Mouse (Mus musculus): ENCODE measurements at regions not wholly inside any gene's neighbourhood (a gene's known extent, or its start where the extent isn't known, plus 50 kb on each side); places are given as distances from the start of the nearest gene placed in this dataset.

- H3K27ac ChIP-seq (replicated peaks; ENCODE audit: low read depth, low read length) = no peak overlapping the region
- no peaks in the 10 kb centered on the region for H3K4me1 ChIP-seq (ENCODE audit: control insufficient read depth, insufficient read depth, insufficient read length, low read length)
- H3K4me3 ChIP-seq (ENCODE audit: insufficient read depth, low read depth, low read length) = no peak overlapping the region
Measured at GRCm38 (mm10) chr7:71121453-71121852, 229.8 kb downstream of the Gm10295 start.

DNA sequence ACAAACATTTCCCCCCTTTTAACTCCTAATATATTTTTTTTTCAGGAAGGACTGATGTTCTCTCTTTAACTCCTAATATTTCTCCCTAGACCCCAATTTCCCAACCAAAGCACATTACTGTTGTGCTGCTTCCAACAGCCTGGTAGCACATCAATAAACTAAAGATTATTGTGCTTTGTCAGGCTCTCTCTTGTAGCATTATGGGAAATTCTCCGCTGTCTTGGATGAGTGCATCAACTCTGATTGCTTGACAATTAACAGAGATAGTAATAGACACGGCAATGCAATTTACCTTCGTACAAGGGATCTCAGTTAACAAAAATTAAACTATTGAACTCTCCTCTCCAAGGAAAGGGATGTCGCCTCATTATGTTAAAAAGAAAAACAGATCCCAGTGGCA, 230.3 kb downstream of the Gm10295 start:
- H3K4me1 ChIP-seq (ENCODE audit: control insufficient read depth, insufficient read depth, insufficient read length, low read length) = no peaks in the 10 kb centered on the region
- H3K4me3 ChIP-seq (ENCODE audit: insufficient read depth, low read depth, low read length) = no peak overlapping the region
- H3K27ac ChIP-seq (replicated peaks; ENCODE audit: low read depth, low read length) = no peak overlapping the region

DNA sequence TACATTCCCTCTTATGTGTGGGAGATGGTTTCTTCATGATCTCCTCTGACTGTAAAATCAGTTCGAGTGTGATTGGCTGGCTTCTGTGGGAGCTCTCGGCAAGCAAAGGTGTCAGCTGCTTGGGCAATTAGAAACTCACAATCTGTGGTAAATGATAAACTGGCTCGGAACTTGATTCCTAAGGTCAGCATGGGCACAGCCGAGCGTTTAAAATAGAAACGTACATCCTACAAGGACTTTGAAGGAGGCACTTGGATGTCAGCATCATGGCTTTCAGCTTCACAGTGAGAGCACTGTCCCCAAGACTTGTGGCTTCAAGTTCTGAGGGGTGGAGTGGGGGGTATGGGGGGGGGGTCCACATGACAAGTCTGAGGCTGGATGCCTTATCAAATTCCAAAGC, 231.3 kb downstream of the Gm10295 start:
- Histone ChIP-seq H3K4me3 (ENCODE audit: insufficient read depth, low read depth, low read length) (no peak overlapping the region), H3K4me1 (ENCODE audit: control insufficient read depth, insufficient read depth, insufficient read length, low read length) (no peaks in the 10 kb centered on the region), H3K27ac (replicated peaks; ENCODE audit: low read depth, low read length) (no peak overlapping the region)

DNA sequence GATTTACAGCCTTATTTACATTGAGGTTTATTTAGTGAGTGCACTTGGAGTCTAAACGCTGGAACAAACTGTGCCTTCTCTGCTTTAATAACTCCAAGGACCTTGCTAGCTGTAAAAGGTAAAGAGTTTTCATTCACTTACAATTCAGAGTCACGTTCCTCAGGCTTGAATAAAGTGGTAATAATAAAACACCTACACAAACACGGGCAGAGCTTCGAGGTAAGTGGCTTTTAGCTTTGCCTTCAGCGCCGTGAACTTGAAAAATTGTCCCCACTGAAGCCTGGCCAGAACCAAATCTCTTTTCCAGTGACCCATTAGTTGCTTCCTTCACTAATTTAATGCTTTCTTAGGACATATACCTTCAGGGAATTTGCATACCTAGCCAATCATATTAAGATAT, 244.2 kb downstream of the Gm10295 start:
- H3K27ac ChIP-seq (replicated peaks; ENCODE audit: low read depth, low read length) = no peak overlapping the region
- H3K4me1 ChIP-seq (ENCODE audit: control insufficient read depth, insufficient read depth, insufficient read length, low read length) = no peaks in the 10 kb centered on the region
- no peak overlapping the region for H3K4me3 ChIP-seq (ENCODE audit: insufficient read depth, low read depth, low read length)

GRCm38 (mm10) chr7:71100266-71100665, 251.0 kb downstream of the Gm10295 start:
- Histone ChIP-seq H3K27ac (replicated peaks; ENCODE audit: low read depth, low read length) (no peak overlapping the region), H3K4me1 (ENCODE audit: control insufficient read depth, insufficient read depth, insufficient read length, low read length) (no peaks in the 10 kb centered on the region), H3K4me3 (ENCODE audit: insufficient read depth, low read depth, low read length) (no peak overlapping the region)

DNA sequence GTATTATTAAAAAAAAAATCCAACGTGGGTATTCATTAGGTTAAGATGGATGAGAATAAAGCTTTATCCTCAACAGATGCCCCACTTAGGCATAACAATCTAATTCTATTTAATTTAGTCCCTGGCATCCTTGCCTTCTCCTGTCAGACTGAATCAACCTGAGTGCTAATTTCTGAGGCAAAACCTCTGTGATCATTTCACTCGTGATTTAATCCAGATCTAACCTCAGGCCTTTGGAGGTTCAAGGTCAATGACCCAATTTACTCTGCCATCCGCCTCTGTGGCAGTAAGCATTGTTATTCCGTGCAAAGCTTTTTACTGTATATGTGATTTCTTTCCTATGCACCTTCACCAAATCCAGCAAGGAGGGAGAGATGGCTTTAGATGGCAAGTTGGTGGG, 253.0 kb downstream of the Gm10295 start:
- H3K4me1 ChIP-seq (ENCODE audit: control insufficient read depth, insufficient read depth, insufficient read length, low read length) = no peaks in the 10 kb centered on the region
- no peak overlapping the region for H3K27ac ChIP-seq (replicated peaks; ENCODE audit: low read depth, low read length)

GRCm38 (mm10) chr7:71093301-71093939, 257.9 kb downstream of the Gm10295 start:
- no peaks in the 10 kb centered on the region; the same call in 1 of the 2 replicates for H3K4me1 ChIP-seq (ENCODE audit: control insufficient read depth, insufficient read depth, insufficient read length, low read length)
- H3K27ac ChIP-seq (replicated peaks; ENCODE audit: low read depth, low read length) = 0 out of 2 replicates have a peak overlapping the region, but pooled peaks have one; percentile 11
- no peak overlapping the region for H3K4me3 ChIP-seq (ENCODE audit: insufficient read depth, low read depth, low read length)

More for the DNA sequence above, 253.0 kb downstream of the Gm10295 start:
- H3K4me3 ChIP-seq (ENCODE audit: insufficient read depth, low read depth, low read length) = no peak overlapping the region

- H3K4me1 ChIP-seq (ENCODE audit: control insufficient read depth, insufficient read depth, insufficient read length, low read length) = no peaks in the 10 kb centered on the region; the same call in 1 of the 2 replicates
- H3K4me3 ChIP-seq (ENCODE audit: insufficient read depth, low read depth, low read length) = no peak overlapping the region
- H3K27ac ChIP-seq (replicated peaks; ENCODE audit: low read depth, low read length) = no peak overlapping the region
Measured at GRCm38 (mm10) chr7:71092825-71093224, 258.5 kb downstream of the Gm10295 start.

DNA sequence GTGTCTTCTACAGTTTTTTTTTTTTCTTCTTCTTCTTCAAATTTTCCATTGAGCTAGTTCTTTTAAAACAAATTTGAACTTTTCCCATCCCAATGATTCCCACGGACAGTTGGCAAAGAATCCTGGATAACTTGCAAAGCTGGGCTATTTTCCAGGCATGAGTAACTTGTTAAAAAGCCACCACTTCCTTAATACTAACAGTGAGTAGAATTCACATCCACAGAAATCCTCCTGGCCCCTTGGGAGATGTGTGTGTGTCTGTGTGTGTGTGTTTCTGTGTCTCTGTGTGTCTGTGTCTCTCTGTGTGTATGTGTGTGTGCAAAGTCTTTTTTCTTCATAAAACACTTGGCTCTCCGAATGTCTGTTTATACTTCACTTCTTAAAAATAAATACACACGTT, 259.0 kb downstream of the Gm10295 start:
- Histone ChIP-seq H3K27ac (replicated peaks; ENCODE audit: low read depth, low read length) (no peak overlapping the region), H3K4me1 (ENCODE audit: control insufficient read depth, insufficient read depth, insufficient read length, low read length) (no peaks in the 10 kb centered on the region; the same call in 1 of the 2 replicates), H3K4me3 (ENCODE audit: insufficient read depth, low read depth, low read length) (no peak overlapping the region)

DNA sequence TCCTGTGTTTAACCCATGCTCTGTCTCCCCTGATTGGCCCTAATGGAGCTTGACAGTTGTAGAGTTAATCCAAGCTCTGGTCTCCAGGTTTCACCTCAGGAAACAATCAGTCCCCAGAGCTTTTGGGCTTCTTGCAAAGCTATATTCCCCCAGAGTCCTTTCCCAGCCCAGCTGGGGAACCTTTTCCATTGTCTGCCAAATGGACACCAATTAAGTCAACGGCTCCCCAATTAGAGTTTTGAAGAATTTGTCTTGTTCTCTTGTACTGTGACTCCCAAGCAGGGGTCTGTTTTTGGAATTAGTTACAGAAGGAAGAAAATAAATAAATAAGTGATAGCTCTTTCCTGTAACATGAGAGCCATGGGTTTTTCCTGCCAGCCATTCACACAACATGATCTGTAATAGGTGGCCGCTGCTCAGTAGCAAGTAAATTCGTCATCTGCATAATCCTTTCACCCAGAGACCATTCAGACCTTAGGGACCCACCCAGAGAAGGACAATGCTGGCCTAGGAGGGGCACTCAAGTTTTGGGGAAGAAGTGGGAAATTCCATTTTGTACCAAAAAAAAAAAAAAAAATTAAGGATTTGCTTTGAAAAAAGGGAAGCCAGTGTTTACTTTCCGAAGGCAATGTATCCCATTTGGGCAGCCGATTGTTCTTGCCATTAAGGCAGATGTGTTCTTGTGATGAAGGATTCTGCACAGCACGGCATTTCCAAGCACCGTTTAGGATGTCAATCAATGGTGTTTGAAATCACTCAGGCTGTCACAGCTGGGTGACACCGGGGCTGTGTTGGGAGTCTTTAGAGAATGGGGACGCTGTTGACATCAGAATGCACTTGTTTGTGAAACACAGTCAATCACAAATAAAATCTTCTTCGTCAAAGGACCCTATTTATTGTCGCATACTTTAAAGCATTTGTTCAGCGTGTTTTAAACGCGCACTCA, 286.6 kb downstream of the Gm10295 start:
- no peak overlapping the region for H3K27ac ChIP-seq (replicated peaks; ENCODE audit: low read depth, low read length)
- no peak overlapping the region for H3K4me3 ChIP-seq (ENCODE audit: insufficient read depth, low read depth, low read length)
- peaks cover 9% of the 10 kb centered on the region; the same call in 1 of the 2 replicates for H3K4me1 ChIP-seq (ENCODE audit: control insufficient read depth, insufficient read depth, insufficient read length, low read length)

DNA sequence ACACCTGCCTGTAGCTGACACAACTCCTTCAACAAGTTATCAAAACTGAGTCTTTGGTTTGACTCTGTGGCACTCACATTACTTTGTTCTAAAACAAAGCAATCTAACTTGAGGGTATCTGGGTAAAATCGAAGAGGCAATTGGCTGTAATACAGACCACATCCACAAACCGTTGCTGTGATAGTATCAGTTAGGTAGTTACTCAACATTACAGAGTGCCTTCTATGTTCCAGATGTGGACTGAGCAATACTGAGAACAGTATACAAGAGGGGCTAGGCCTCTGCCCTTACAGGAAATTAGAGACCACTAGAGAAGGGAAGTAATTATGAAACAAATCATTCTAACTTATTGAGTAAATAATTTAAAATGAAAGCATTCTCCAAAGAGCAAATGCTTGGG, 300.5 kb downstream of the Gm10295 start:
- H3K27ac ChIP-seq (replicated peaks; ENCODE audit: low read depth, low read length) = no peak overlapping the region
- H3K4me1 ChIP-seq (ENCODE audit: control insufficient read depth, insufficient read depth, insufficient read length, low read length) = no peaks in the 10 kb centered on the region
- H3K4me3 ChIP-seq (ENCODE audit: insufficient read depth, low read depth, low read length) = no peak overlapping the region

- no peak overlapping the region for H3K27ac ChIP-seq (replicated peaks; ENCODE audit: low read depth, low read length)
- no peaks in the 10 kb centered on the region for H3K4me1 ChIP-seq (ENCODE audit: control insufficient read depth, insufficient read depth, insufficient read length, low read length)
- no peak overlapping the region for H3K4me3 ChIP-seq (ENCODE audit: insufficient read depth, low read depth, low read length)
Measured at GRCm38 (mm10) chr7:71047201-71047600, 304.1 kb downstream of the Gm10295 start.

DNA sequence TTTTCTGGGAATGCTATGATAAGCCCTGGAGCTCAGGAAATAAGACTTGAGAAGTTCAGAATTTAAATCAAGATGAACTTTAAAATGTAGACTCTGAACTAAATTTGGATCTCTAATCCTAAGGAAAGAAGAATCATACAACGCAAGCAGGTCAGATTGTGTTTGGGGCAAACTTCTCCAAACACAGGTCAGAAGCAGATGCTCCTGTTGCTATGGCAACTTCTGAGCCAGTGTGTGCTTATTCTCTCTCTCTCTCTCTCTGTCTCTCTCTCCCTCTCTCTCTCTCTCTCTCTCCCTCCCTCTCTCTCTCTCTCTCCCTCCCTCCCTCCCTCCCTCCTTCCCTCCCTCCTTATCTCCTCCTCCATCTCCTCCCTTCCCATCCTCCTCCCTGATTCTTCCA, 304.7 kb downstream of the Gm10295 start:
- Histone ChIP-seq H3K27ac (replicated peaks; ENCODE audit: low read depth, low read length) (no peak overlapping the region), H3K4me1 (ENCODE audit: control insufficient read depth, insufficient read depth, insufficient read length, low read length) (no peaks in the 10 kb centered on the region), H3K4me3 (ENCODE audit: insufficient read depth, low read depth, low read length) (no peak overlapping the region)

- H3K27ac ChIP-seq (replicated peaks; ENCODE audit: low read depth, low read length) = no peak overlapping the region
- no peaks in the 10 kb centered on the region for H3K4me1 ChIP-seq (ENCODE audit: control insufficient read depth, insufficient read depth, insufficient read length, low read length)
- no peak overlapping the region for H3K4me3 ChIP-seq (ENCODE audit: insufficient read depth, low read depth, low read length)
Measured at GRCm38 (mm10) chr7:71043789-71044188, 307.5 kb downstream of the Gm10295 start.

DNA sequence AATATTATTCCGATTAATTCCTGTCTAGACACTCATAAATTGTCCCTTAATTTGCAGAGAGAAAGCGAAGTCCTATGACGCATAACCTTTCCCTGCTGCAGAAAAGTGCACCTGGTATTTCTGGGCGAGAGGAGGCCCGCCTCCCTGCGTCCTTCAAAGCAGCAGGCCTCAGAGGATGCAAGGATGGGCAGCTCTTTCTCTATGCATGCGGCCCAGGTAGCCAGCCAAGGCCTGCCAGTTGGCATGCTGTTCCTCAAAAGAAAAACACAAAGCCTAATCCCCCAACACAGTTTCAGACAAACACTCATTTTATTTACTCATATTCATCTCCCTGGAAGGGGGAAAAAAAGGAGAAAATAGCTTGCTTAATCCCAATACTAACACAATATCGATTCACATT, 308.2 kb downstream of the Gm10295 start:
- H3K27ac ChIP-seq (replicated peaks; ENCODE audit: low read depth, low read length) = no peak overlapping the region
- no peak overlapping the region for H3K4me3 ChIP-seq (ENCODE audit: insufficient read depth, low read depth, low read length)

DNA sequence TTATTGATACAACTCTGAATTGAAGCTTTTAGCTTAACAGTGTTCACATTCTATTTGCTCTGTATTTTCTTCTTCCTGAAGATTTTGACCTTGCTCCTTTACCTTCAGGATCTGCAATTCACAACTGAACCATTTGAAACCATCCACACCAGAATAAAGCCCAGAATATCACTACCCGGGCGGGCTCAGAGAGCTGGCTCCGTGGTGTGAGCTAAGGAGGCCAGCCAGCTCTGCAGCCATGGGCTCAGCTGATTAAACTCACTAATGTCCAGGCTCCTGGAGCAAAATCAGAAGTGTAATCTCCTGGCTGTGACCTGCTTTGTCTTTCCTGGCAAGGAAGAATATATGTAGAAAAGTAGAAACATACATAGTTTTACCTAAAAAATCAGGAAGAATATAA, 309.9 kb downstream of the Gm10295 start:
- Histone ChIP-seq H3K4me1 (ENCODE audit: control insufficient read depth, insufficient read depth, insufficient read length, low read length) (no peaks in the 10 kb centered on the region), H3K4me3 (ENCODE audit: insufficient read depth, low read depth, low read length) (no peak overlapping the region), H3K27ac (replicated peaks; ENCODE audit: low read depth, low read length) (no peak overlapping the region)

More for the DNA sequence above, 308.2 kb downstream of the Gm10295 start:
- no peaks in the 10 kb centered on the region for H3K4me1 ChIP-seq (ENCODE audit: control insufficient read depth, insufficient read depth, insufficient read length, low read length)
